Mouse (Mus musculus): Measurements from ENCODE around the gene Sntb2.
"Not testable (repeated sequence)": the region's sequence is repeated elsewhere in the genome, so short reads cannot be mapped to it uniquely, and the experiment has no call there.

The Sntb2 gene

DNA sequence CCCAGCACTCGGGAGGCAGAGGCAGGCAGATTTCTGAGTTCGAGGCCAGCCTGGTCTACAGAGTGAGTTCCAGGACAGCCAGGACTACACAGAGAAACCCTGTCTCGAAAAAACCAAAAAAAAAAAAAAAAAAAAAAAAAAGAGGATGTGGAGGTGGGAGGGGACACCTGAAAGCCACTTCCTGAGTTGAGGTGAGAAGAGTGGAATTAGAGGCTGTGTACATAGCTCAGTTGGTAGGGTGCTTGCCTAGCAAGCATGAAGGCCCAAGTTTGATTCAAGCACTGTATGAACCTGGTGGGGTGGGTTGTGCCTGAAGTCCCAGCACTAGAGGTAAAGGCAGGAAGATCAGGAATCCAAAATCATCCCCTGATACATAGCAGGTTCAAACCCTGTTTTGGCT lies 38.0 kb downstream of the Sntb2 start:
- DNase-seq: peak in 1 of 2 experiments; percentile 9

DNA sequence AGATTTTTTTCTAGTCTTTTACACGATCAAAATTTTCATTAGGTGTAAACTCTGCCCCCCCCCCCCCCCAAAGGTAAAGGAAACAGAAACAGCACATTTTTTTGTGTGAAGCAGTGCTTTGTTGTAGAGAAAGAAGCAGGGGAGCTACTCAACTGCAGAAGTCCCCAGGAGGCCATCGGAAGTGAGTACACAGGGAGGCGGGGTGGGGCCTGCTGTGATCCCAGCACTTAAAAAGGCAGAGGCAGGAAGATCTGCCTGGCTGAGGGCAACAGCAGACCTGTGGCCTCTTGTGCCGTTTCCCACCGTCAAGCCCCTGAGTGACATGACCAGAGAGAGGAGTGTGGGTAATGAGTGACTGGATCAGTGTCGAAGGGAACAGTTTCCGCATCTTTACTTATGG lies 39.2 kb downstream of the Sntb2 start:
- DNase-seq: no peak

GRCm38 (mm10) chr8:106975764-106976163 lies 40.2 kb downstream of the Sntb2 start:
- DNase-seq: no peak

DNA sequence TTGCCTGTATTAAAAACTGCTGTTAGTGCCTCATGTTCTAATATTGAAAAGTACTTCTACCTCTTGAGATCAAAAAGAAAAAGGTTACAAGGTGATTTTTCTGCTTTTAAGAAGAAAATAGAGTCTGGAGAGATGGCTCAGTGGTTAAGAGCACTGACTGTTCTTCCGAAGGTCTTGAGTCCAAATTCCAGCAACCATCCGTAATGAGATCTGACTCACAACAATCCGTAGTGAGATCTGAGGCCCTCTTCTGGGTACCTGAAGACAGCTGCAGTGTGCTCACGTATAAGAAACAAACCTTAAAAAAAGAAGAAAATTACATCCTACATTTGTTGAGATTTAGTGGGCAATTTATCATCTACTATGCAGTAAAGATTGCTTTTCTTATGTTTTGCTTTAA lies 40.9 kb downstream of the Sntb2 start:
- no peak for DNase-seq

- no peak for DNase-seq
Observed at GRCm38 (mm10) chr8:106978755-106979251, 43.3 kb downstream of the Sntb2 start.

GRCm38 (mm10) chr8:106985404-106985821 lies 49.9 kb downstream of the Sntb2 start:
- DNase-seq: no peak

DNA sequence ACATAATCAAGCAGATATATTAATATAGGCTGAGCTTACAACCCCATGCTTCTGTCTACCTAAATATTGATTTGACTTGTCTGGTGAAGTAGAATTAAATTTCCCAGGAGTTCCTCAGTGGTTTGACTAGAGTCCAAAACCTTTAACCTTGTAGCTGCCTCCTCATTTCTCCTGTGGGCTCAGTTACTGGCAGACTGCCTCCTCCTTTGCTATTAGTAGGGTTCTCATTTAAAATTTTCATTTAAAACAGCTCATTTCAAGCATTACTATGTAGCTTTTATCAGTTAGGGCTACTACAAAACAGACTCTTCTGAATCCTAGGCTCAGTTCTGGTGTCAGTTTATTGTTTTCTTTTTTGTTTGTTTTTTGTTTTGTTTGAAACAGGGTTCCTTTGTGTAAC lies 50.4 kb downstream of the Sntb2 start:
- DNase-seq: no peak

DNA sequence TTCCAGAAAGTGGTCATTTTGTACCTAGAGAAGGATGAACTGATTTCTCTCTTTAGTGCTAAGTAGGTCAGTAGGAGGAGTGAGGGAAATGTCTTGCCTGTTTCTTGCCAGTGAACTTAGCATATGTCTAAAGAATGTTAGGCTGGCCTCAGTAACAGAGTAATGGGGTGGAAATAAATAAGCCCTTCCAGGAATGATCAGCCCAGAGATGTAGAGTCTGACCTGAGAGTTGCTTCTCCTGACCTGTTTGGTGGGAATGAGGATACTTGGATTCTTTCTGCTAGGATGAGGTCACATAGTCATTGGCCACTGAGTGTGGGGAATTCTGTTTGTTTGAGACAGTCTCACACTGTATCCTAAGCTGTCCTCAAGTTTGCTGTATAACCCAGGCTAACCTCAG lies 52.0 kb downstream of the Sntb2 start:
- DNase-seq: no peak

GRCm38 (mm10) chr8:106991393-106991792 lies 55.8 kb downstream of the Sntb2 start:
- no peak for DNase-seq

DNA sequence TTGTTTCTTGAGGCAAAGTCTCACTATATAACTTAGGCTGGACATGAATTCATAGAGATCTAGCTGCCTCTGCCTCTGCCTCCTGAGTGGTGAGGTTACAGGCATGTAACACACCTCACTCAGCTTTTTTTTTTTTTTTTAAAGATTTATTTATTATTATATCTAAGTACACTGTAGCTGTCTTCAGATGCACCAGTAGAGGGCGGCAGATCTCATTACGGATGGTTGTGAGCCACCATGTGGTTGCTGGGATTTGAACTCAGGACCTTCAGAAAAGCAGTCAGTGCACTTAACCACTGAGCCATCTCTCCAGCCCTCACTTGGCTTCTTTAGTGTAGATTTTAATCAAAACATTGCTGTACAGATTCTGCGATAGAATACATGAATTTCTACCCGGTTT lies 60.8 kb downstream of the Sntb2 start:
- not testable (repeated sequence) for DNase-seq

GRCm38 (mm10) chr8:106997416-106997815 lies 61.9 kb downstream of the Sntb2 start:
- DNase-seq: no peak

DNA sequence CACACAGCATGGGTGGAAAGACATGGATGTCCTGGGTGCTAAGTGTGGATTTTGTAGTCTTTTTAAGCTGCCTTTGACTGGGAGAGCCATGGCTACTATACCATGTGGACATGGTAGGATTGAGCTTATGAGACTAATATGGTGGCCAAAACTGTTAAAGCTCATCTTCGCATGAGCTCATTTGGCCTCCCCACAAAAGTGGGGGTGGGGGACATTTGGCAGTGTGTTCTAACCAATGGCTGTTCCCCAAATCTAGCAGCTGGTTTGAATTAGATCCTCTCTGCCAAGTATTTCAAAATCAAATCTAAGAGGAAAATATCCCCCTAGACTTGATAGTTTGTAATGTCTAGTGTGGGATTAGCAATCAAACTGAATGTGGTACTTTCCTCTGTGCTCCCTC lies 63.5 kb downstream of the Sntb2 start:
- DNase-seq: no peak

DNA sequence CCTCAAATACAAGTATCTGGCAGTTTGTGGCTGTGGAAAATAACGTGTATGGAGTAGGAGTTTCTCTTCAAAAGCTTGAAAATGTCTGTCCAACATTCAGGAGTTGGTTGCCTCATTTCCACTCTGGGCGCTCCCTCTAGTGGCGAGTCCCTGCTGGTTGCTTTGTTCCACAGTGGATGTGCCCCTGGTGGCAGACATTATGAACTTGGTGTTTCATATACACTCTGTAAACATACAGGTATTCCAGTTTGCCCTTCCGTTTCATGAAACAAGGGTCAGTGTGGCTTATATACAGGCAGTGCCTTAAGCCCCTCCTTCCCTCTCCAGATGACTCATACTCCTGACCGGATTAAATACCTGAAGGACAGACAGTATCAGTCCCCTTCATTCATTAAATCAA lies 67.0 kb downstream of the Sntb2 start:
- peak; percentile 71 to 88 for DNase-seq

DNA sequence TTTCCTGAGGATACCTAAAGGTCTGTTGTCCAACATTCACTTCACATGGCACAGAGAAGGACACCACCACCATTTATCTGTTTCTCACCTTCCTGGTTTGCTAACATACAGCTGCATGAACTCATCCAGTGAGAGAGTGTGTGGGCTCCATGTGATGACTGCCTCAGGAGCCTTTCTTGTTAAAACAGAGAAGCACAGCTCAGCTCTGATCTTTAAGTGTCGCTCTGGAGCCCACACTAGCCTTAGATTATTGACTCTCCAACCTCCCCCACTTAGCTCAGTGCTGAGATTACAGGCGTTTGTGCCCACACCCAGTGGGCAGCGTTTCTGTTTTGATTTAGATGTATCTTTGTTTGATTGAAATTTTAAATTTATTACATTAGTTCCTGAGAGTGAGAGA lies 72.2 kb downstream of the Sntb2 start:
- DNase-seq: no peak

DNA sequence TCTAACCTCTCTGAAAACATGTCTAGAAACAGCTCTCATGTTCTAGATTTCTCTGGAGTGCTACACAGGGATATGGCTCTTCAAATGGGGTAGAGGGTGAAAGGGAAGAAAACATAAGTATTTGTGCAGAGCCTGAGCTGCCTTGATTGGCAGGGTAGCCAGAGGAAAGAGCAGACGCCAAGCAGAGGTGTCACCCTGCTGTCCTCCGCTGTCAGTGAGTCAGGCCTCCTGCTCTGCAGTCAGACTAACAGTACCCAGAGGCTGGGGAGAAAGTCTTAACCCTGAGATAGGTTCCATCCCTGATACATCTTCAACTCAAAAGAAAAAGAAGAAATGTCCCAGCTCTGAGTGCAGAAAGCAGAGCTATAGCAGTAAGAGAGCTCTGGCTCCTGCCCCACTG lies 77.1 kb downstream of the Sntb2 start:
- DNase-seq: no peak

GRCm38 (mm10) chr8:107014915-107015314 lies 79.4 kb downstream of the Sntb2 start:
- no peak for DNase-seq

GRCm38 (mm10) chr8:107023479-107023878 lies 87.9 kb downstream of the Sntb2 start:
- DNase-seq: no peak

DNA sequence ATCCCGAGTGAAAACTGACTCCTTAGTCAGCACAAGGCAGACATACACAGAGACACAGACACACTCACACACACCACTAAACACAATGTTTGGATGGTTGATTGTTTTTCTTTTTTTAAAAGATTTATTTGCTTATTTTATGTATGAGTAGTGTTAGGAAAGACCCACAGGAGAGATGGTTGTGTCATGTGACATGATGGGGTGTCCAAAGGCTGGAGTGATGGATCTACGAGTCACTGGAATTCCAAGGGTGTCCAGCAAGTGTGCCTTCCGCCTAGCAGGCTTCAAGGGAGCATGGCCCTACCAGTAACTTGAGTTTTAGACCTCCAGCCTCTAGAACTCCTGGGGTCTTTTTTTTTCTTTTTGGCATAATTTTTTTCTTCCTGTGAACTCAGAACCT lies 93.8 kb downstream of the Sntb2 start:
- no peak for DNase-seq

DNA sequence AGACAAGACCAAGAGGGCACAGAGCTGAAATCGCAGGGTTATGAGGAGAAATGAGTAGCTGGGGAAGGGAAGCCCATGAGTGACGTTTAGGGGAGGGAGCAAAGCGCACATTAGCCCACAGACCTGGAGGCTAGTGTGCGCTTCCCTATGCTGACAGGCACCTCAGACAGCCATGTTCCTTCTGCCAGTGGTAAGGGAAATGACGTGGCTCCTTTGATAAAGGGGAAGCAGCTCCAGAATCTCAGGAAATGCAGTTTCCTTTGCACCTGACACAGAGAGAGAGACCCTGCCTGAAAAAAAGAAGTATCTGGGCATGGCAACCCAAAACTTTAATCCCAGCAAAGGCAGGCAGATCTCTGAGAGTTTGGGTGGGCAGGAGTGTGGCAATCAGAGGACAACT lies 94.5 kb downstream of the Sntb2 start:
- no peak for DNase-seq

DNA sequence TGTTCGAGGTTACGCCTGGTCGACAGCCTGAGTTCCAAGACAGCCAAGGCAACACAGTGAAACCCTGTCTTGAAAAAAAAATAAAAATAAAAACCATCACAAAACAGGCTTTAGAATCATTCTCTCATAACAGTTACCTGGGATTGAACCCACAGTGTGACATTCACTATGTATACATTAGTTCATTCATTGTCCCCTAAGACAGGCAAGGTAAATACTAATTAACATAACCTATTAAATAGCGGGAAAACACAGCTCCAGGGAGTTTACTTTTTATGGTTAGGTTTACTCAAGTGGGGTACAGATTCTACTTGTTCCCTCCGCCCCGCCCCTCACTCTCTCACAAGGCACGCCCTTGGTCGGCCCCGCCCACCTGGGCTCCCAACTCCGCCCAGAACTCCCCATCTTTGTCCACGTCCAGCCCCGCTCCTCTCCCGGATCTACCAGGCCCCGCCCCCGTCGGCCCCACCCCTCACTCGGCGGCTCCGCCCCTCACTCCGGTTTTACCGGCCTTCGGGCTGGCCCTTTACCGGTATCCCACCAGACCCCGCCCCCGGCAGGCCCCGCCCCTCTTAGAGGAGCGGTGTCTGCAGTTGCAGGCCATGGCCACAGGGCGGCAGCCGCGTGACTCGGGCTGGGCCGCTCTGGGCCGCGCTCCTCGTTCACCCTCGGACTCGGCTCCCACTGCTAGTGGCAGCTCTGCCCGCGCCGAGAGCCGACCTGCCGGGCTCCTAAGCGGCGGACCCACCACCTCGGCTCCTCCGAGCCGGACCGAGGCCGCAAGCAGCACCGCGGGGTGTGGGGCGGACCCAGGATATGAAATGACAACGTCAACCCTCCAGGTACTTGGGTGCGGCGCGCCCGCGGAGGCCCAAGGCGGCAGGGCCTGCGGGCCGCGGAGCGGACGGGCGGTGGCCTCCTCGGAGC lies 95.4 kb downstream of the Sntb2 start, which contains the start of gene Vps4a:
Gene Vps4a (plus strand): TSS at position 573 of the 927 bp plus-strand sequence.
- DNase-seq: peak; percentile 93 to 99

DNA sequence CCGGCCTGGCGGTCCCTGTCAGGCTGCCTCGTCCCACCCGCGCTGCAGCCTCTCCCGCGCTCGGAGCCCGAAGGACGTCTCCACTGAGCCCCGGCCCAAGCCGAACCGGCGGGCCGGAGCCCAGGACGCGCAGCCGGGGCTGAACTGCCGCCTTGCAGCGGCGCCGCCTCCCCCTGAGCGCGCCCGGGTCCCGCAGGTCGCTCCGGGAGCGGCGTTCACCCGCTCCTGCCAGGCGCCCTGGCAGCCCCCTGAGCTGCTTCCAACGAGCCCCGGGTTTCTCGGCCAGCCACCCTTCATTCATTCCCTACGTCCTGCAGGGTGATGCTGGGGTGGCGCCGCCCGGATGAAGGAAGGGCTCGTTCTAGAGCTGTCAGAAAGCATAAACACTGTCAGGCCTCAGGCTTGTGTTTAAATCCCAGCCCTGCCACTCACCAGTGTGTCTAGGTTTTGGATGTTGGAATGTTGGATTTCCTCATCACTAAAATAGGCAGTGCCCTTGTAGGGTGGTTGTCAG lies 96.1 kb downstream of the Sntb2 start:
- DNase-seq: no peak

GRCm38 (mm10) chr8:107033609-107034008 lies 98.1 kb downstream of the Sntb2 start:
- not testable (repeated sequence) for DNase-seq

- DNase-seq: no peak
Observed at GRCm38 (mm10) chr8:107035641-107036040, 100.1 kb downstream of the Sntb2 start.

- no peak for DNase-seq
Observed at GRCm38 (mm10) chr8:107036626-107037025, 101.1 kb downstream of the Sntb2 start.
